Mouse (Mus musculus) stomach, postnatal 0 days (tissue): ENCODE results near the gene Add2.

ENCODE experiments used
- CTCF ChIP-seq: IDR thresholded peaks from 2 replicates; pipeline ENCODE4 v1.5.1; 2016; ENCODE audit warnings: antibody characterized with exemption, low read depth, mild to moderate bottlenecking, moderate library complexity
- EP300 ChIP-seq: optimal IDR thresholded peaks from 2 replicates; pipeline ENCODE3; 2016; ENCODE audit warnings: antibody characterized with exemption

DNA sequence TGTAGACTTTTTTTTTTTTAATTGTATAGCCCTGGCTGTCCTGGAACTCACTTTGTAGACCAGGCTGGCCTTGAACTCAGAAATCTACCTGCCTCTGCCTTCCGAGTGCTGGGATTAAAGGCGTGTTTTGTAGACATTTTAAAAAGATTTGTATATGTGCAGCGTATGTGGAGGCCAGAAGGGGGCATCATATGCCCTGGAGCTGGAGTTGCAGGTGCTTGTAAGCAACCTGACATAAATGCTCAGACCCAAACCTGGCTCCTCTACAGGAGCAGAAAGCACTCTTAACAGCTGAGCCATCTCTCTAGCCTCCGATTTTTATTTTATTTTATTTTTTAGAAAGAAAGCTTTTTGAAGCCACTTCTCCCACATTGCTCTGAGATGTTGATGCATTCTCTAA is 70.5 kb downstream of the Add2 start:
- TF ChIP-seq CTCF (peak; percentile 32), EP300 (no peak)
